Mouse (Mus musculus) limb, embryonic 14.5 days (tissue): ENCODE measurements around the gene P2ry4. TPM values are rescaled to one million over a fixed set of nuclear protein-coding genes. Genes with fewer than 3 reads are reported as not detected.

Experiments used
- ATAC-seq: fragments of 200-750 bp; cut with Nextera tagmentation; 2 replicates; pipeline ENCODE4 v1.8.0; 2017; ENCODE audit warnings: low read depth, moderate number of reproducible peaks, moderate TSS enrichment; ENCODE audit not compliant: low FRiP score
- DNase-seq: peaks from one replicate; pipeline ENCODE4 v3.0.0-alpha.2; 2015; ENCODE audit warnings: low spot score
- H3K27ac ChIP-seq: fragments of 300-500 bp; sonication (generic); replicated peaks from 2 replicates; pipeline ENCODE4 v1.5.1; 2014; ENCODE audit warnings: low read depth, mild to moderate bottlenecking, low read length, moderate library complexity, mixed read lengths
- H3K27me3 ChIP-seq: fragments of 300-500 bp; sonication (generic); 2 replicates; pipeline ENCODE4 v1.6.1; 2014; ENCODE audit warnings: low read length, mixed read lengths; ENCODE audit not compliant: control insufficient read depth, insufficient read depth
- H3K36me3 ChIP-seq: fragments of 300-500 bp; sonication (generic); 2 replicates; pipeline ENCODE4 v1.6.1; 2014; ENCODE audit warnings: mild to moderate bottlenecking, low read length, moderate library complexity, mixed read lengths; ENCODE audit not compliant: control insufficient read depth, insufficient read depth
- H3K4me1 ChIP-seq: fragments of 300-500 bp; sonication (generic); 2 replicates; pipeline ENCODE4 v1.6.1; 2014; ENCODE audit warnings: antibody characterized with exemption, low read length, mixed read lengths; ENCODE audit not compliant: control insufficient read depth, insufficient read depth
- H3K4me2 ChIP-seq: fragments of 300-500 bp; sonication (generic); replicated peaks from 2 replicates; pipeline ENCODE4 v1.6.1; 2014; ENCODE audit warnings: low read depth, mild to moderate bottlenecking, low read length, moderate library complexity; ENCODE audit not compliant: severe bottlenecking
- H3K4me3 ChIP-seq: fragments of 300-500 bp; sonication (generic); replicated peaks from 2 replicates; pipeline ENCODE4 v1.5.1; 2014; ENCODE audit warnings: low read length
- H3K9ac ChIP-seq: fragments of 300-500 bp; sonication (generic); 2 replicates; pipeline ENCODE4 v1.6.1; 2014; ENCODE audit warnings: mild to moderate bottlenecking, low read depth, low read length, moderate library complexity; ENCODE audit not compliant: severe bottlenecking
- H3K9me3 ChIP-seq: fragments of 300-500 bp; sonication (generic); 2 replicates; pipeline ENCODE4 v1.6.1; 2016; ENCODE audit warnings: low read length; ENCODE audit not compliant: control insufficient read depth
- POLR2A ChIP-seq: fragments of 200-500 bp; IDR thresholded peaks from 2 replicates; pipeline ENCODE4 v1.8.0; 2012; ENCODE audit warnings: inconsistent platforms, mild to moderate bottlenecking, moderate library complexity, borderline replicate concordance; ENCODE audit not compliant: insufficient read depth, insufficient read length; ENCODE audit errors: extremely low read depth
- WGBS: fragments of 180-500 bp; shearing (Covaris S2); extraction: QIAGEN DNeasy Blood & Tissue Kit; methylation state at CpG from one replicate; pipeline ENCODE4 v1.1.7; 2014; 5-methylcytosine and 5-hydroxymethylcytosine counted together
- polyA plus RNA-seq, 2 experiments: library from polyadenylated mRNA; depleted of rRNA in 1 of 2; stranded (reverse) in 1 of 2; unstranded in 1 of 2; fragments of >200 nt; fragmentation: Nextera tagmentation in 1 of 2; extraction: Ambion mirVana in 1 of 2; gene quantifications; 2 replicates each; pipeline versions ENCODE4 v1.2.1 to v1.2.3; 2012 to 2014

The P2ry4 gene
- polyA plus RNA-seq, 2 experiments = 0.04 TPM; not detected in 1

GRCm38 (mm10) chrX:100597439-100597838 lies 2.8 kb upstream of the P2ry4 start:
- Histone ChIP-seq H3K36me3 (no peaks in the 10 kb centered on the region), H3K4me2 (no peak overlapping the region), H3K27me3 (no peaks in the 10 kb centered on the region; the same call in 1 of the 2 replicates), H3K4me3 (no peak overlapping the region), H3K4me1 (no peaks in the 10 kb centered on the region), H3K27ac (no peak overlapping the region), H3K9me3 (no peaks in the 10 kb centered on the region), H3K9ac (no peak overlapping the region)
- TF ChIP-seq POLR2A = no peak
- peak; percentile 38 for DNase-seq
- WGBS = 19% methylated on average over 5 of the region's 5 CpGs
- no peak for ATAC-seq

GRCm38 (mm10) chrX:100571951-100572350 lies 22.7 kb downstream of the P2ry4 start, which contains the start of gene Awat1:
Gene Awat1, plus strand, starts transcription at chrX:100572251.
- DNase-seq (no peak), ATAC-seq (no peak)
- WGBS = 87% methylated on average over 1 of the region's 1 CpGs
- Histone ChIP-seq H3K9me3 (no peaks in the 10 kb centered on the region), H3K4me2 (no peak within 1 kb of the TSS), H3K36me3 (no peaks in the 10 kb centered on the region), H3K27ac (no peak within 1 kb of the TSS), H3K4me1 (no peaks in the 10 kb centered on the region), H3K27me3 (no peaks in the 10 kb centered on the region), H3K4me3 (no peak within 1 kb of the TSS), H3K9ac (no peak within 1 kb of the TSS)
- TF ChIP-seq POLR2A = no peak

DNA sequence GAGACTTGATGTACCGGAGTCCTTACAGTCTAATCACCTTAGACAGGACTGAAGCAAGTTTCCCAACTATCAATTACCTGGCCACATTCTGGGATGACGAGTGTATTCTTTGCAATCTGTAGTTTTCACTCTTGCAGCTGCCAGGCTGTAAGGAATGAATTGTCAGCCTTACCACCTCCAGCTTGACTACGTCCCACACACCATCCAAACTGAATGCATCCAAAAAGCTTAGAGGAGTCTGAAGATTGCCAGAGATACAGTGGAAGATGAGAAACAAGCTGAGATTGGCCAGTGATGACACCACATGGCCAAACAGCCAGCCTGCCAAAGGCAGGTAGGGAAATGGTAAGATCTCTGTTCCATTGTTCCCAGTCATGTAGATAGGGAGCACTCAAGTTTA lies 29.0 kb downstream of the P2ry4 start:
- H3K36me3 ChIP-seq = no peaks in the 10 kb centered on the region
- H3K9ac ChIP-seq = no peak overlapping the region
- no peaks in the 10 kb centered on the region for H3K9me3 ChIP-seq
- no peak overlapping the region for H3K27ac ChIP-seq
- H3K27me3 ChIP-seq = no peaks in the 10 kb centered on the region
- 85% methylated on average over 3 of the region's 3 CpGs for WGBS
- no peak for TF ChIP-seq POLR2A
- ATAC-seq = no peak
- DNase-seq = no peak
- no peak overlapping the region for H3K4me3 ChIP-seq
- no peak overlapping the region for H3K4me2 ChIP-seq
- H3K4me1 ChIP-seq = no peaks in the 10 kb centered on the region

GRCm38 (mm10) chrX:100556026-100556425 lies 38.6 kb downstream of the P2ry4 start:
- Histone ChIP-seq H3K9me3 (no peaks in the 10 kb centered on the region), H3K4me1 (no peaks in the 10 kb centered on the region), H3K36me3 (no peaks in the 10 kb centered on the region), H3K27me3 (no peaks in the 10 kb centered on the region; the same call in 1 of the 2 replicates), H3K4me2 (no peak overlapping the region), H3K27ac (no peak overlapping the region), H3K4me3 (no peak overlapping the region), H3K9ac (no peak overlapping the region)
- WGBS = 78% methylated on average over 3 of the region's 3 CpGs
- no peak for TF ChIP-seq POLR2A
- DNase-seq (no peak), ATAC-seq (no peak)

Other genes with a start within 250 kb of the P2ry4 start
- not detected in 2 replicates for gene Otud6a, start 165.9 kb downstream of the P2ry4 start, polyA plus RNA-seq (2012; rRNA removed)
- not detected in 2 replicates for gene Otud6a, start 165.9 kb downstream of the P2ry4 start, polyA plus RNA-seq (2014; fragmentation: Nextera tagmentation; extraction: Ambion mirVana)
- 1.1 TPM in 2 replicates for gene Awat2, start 152.2 kb downstream of the P2ry4 start, polyA plus RNA-seq (2012; rRNA removed)
- gene Awat2, start 152.2 kb downstream of the P2ry4 start, polyA plus RNA-seq (2014; fragmentation: Nextera tagmentation; extraction: Ambion mirVana) = 0.81 and 0.88 TPM in 2 replicates
- gene Igbp1, start 100.6 kb downstream of the P2ry4 start, polyA plus RNA-seq (2012; rRNA removed) = 50.5 and 65.3 TPM in 2 replicates
- gene Igbp1, start 100.6 kb downstream of the P2ry4 start, polyA plus RNA-seq (2014; fragmentation: Nextera tagmentation; extraction: Ambion mirVana) = 43.3 and 45.3 TPM in 2 replicates
- not detected in 2 replicates for gene Dgat2l6, start 70.0 kb downstream of the P2ry4 start, polyA plus RNA-seq (2012; rRNA removed)
- not detected in 2 replicates for gene Dgat2l6, start 70.0 kb downstream of the P2ry4 start, polyA plus RNA-seq (2014; fragmentation: Nextera tagmentation; extraction: Ambion mirVana)
- gene Awat1, start 22.6 kb downstream of the P2ry4 start, polyA plus RNA-seq (2012; rRNA removed) = not detected in 2 replicates
- not detected in 2 replicates for gene Awat1, start 22.6 kb downstream of the P2ry4 start, polyA plus RNA-seq (2014; fragmentation: Nextera tagmentation; extraction: Ambion mirVana)
- not detected in 2 replicates for gene Arr3, start 10.6 kb upstream of the P2ry4 start, polyA plus RNA-seq (2012; rRNA removed)
- not detected in 2 replicates for gene Arr3, start 10.6 kb upstream of the P2ry4 start, polyA plus RNA-seq (2014; fragmentation: Nextera tagmentation; extraction: Ambion mirVana)
- 10.9 and 17.6 TPM in 2 replicates for gene Kif4, start 30.9 kb upstream of the P2ry4 start, polyA plus RNA-seq (2012; rRNA removed)
- 21.1 and 24.8 TPM in 2 replicates for gene Kif4, start 30.9 kb upstream of the P2ry4 start, polyA plus RNA-seq (2014; fragmentation: Nextera tagmentation; extraction: Ambion mirVana)
- gene Pdzd11, start 31.7 kb upstream of the P2ry4 start, polyA plus RNA-seq (2012; rRNA removed) = 45.6 and 57.3 TPM in 2 replicates
- 112 and 119 TPM in 2 replicates for gene Pdzd11, start 31.7 kb upstream of the P2ry4 start, polyA plus RNA-seq (2014; fragmentation: Nextera tagmentation; extraction: Ambion mirVana)
- 11.6 and 13.2 TPM in 2 replicates for gene Gdpd2, start 135.0 kb upstream of the P2ry4 start, polyA plus RNA-seq (2012; rRNA removed)
- 5.6 and 6.9 TPM in 2 replicates for gene Gdpd2, start 135.0 kb upstream of the P2ry4 start, polyA plus RNA-seq (2014; fragmentation: Nextera tagmentation; extraction: Ambion mirVana)
- gene Dlg3, start 172.9 kb upstream of the P2ry4 start, polyA plus RNA-seq (2012; rRNA removed) = 24.9 and 27.5 TPM in 2 replicates
- 4.2 and 5.1 TPM in 2 replicates for gene Dlg3, start 172.9 kb upstream of the P2ry4 start, polyA plus RNA-seq (2014; fragmentation: Nextera tagmentation; extraction: Ambion mirVana)